20 mouse cellular contexts compared by ENCODE assay signal in genomic region chr6:71357493-71357892, GRCm38 (mm10). TPM values are rescaled to one million over a fixed set of nuclear protein-coding genes. Genes with fewer than 3 reads are reported as not detected.
"Had no signal": no experiment of that assay in that cellular context is flagged by ENCODE, and none has a peak within 500 bp of the region (broad histone marks: within the 10 kb centered on the region; RNA-seq: fewer than 3 reads in every experiment).

No protein-coding gene starts in this region.

- H3K27me3 ChIP-seq: kidney, embryonic 15.5 days; liver, embryonic 15.5 days; neural tube, embryonic 13.5 days had no signal

- H3K4me2 ChIP-seq: kidney, embryonic 15.5 days; liver, embryonic 11.5 days; liver, embryonic 15.5 days; neural tube, embryonic 13.5 days had no signal

- H3K27ac ChIP-seq: kidney, embryonic 15.5 days; limb, embryonic 10.5 days; liver, embryonic 15.5 days; midbrain, embryonic 10.5 days; neural tube, embryonic 13.5 days had no signal

- H3K4me3 ChIP-seq: kidney, embryonic 15.5 days; limb, embryonic 10.5 days; liver, embryonic 15.5 days; midbrain, embryonic 10.5 days; neural tube, embryonic 13.5 days had no signal

- H3K9ac ChIP-seq: kidney, embryonic 15.5 days; liver, embryonic 15.5 days; neural tube, embryonic 13.5 days had no signal

- H3K36me3 ChIP-seq: kidney, embryonic 15.5 days; limb, embryonic 10.5 days; liver, embryonic 15.5 days; midbrain, embryonic 10.5 days; neural tube, embryonic 13.5 days had no signal

- ATAC-seq: lung, postnatal 0 days had no signal

- DNase-seq: kidney, adult 2 months; kidney, postnatal 14 days; lung, adult 2 months; lung, postnatal 36 days; midbrain, embryonic 14.5 days; right cerebral cortex, postnatal 14 days had no signal

- H3K4me1 ChIP-seq: kidney, embryonic 15.5 days; limb, embryonic 10.5 days; liver, embryonic 15.5 days; midbrain, embryonic 10.5 days; neural tube, embryonic 13.5 days had no signal

- H3K9me3 ChIP-seq: kidney, embryonic 15.5 days; limb, embryonic 10.5 days; liver, embryonic 15.5 days; midbrain, embryonic 10.5 days; neural tube, embryonic 13.5 days had no signal

RNA-seq across cellular contexts. Expression of gene Cd8a, which starts 15.7 kb away (rescaled TPM):
- total RNA-seq: layer of hippocampus, adult 8-10 months; layer of hippocampus, postnatal 14 days; left cerebral cortex, adult 18-20 months; left cerebral cortex, postnatal 14 days had no signal
- polyA plus RNA-seq: intestine, embryonic 14.5 days; limb, embryonic 10.5 days; liver, embryonic 11.5 days; liver, embryonic 15.5 days; midbrain, embryonic 10.5 days; midbrain, embryonic 14.5 days; neural tube, embryonic 13.5 days had no signal

RNA-seq across cellular contexts. Expression of gene Cd8b1, which starts 34.9 kb away (rescaled TPM):
- total RNA-seq: layer of hippocampus, adult 8-10 months; layer of hippocampus, postnatal 14 days; left cerebral cortex, adult 18-20 months; left cerebral cortex, postnatal 14 days had no signal
- polyA plus RNA-seq: intestine, embryonic 14.5 days; limb, embryonic 14.5 days; liver, embryonic 11.5 days; liver, embryonic 15.5 days; midbrain, embryonic 14.5 days; neural tube, embryonic 13.5 days had no signal

RNA-seq across cellular contexts. Expression of gene Smyd1, which starts 35.5 kb away (rescaled TPM):
- total RNA-seq: megakaryocyte, adult 5-6 weeks had no signal
